Mouse (Mus musculus) embryonic facial prominence, embryonic 14.5 days (tissue): ENCODE measurements around the gene Ints7. TPM values are rescaled to one million over a fixed set of nuclear protein-coding genes. Genes with fewer than 3 reads are reported as not detected.

ENCODE experiments used
- ATAC-seq: fragments of 200-750 bp; cut with Nextera tagmentation; 2 replicates; pipeline ENCODE4 v1.8.0; 2017; ENCODE audit warnings: low read depth, moderate number of reproducible peaks, moderate TSS enrichment
- DNase-seq: peaks from one replicate; pipeline ENCODE4 v3.0.0-alpha.2; 2015; ENCODE audit warnings: low spot score
- H3K27ac ChIP-seq: fragments of 300-500 bp; sonication (generic); replicated peaks from 2 replicates; pipeline ENCODE4 v1.5.1; 2014; ENCODE audit warnings: low read depth, mild to moderate bottlenecking, low read length, moderate library complexity
- H3K27me3 ChIP-seq: fragments of 300-500 bp; sonication (generic); replicated peaks from 2 replicates; pipeline ENCODE4 v1.6.1; 2014; ENCODE audit warnings: low read length; ENCODE audit not compliant: control insufficient read depth, insufficient read depth
- H3K36me3 ChIP-seq: fragments of 300-500 bp; sonication (generic); 2 replicates; pipeline ENCODE4 v1.6.1; 2014; ENCODE audit warnings: low read length, mixed read lengths; ENCODE audit not compliant: control insufficient read depth, insufficient read depth
- H3K4me1 ChIP-seq: fragments of 300-500 bp; sonication (generic); 2 replicates; pipeline ENCODE4 v1.6.1; 2014; ENCODE audit warnings: antibody characterized with exemption, low read length; ENCODE audit not compliant: control insufficient read depth, insufficient read depth
- H3K4me2 ChIP-seq: fragments of 300-500 bp; sonication (generic); 2 replicates; pipeline ENCODE4 v1.6.1; 2014; ENCODE audit warnings: low read depth, mild to moderate bottlenecking, low read length, moderate library complexity, mixed read lengths
- H3K4me3 ChIP-seq: fragments of 300-500 bp; sonication (generic); 2 replicates; pipeline ENCODE4 v1.5.1; 2014; ENCODE audit warnings: low read depth, mild to moderate bottlenecking, low read length
- H3K9ac ChIP-seq: fragments of 300-500 bp; sonication (generic); 2 replicates; pipeline ENCODE4 v1.6.1; 2014; ENCODE audit warnings: low read depth, mild to moderate bottlenecking, low read length, moderate library complexity, mixed read lengths
- H3K9me3 ChIP-seq: fragments of 300-500 bp; sonication (generic); 2 replicates; pipeline ENCODE4 v1.6.1; 2016; ENCODE audit warnings: low read length; ENCODE audit not compliant: control insufficient read depth
- WGBS: fragments of 180-500 bp; shearing (Covaris S2); extraction: QIAGEN DNeasy Blood & Tissue Kit; methylation state at CpG from one replicate; pipeline ENCODE4 v1.1.7; 2014; 5-methylcytosine and 5-hydroxymethylcytosine counted together
- polyA plus RNA-seq: library from polyadenylated mRNA; unstranded; fragments of >200 nt; fragmentation: Nextera tagmentation; extraction: Ambion mirVana; gene quantifications from 2 replicates; pipeline ENCODE4 v1.2.1, GENCODE M21; 2014

The Ints7 gene
- polyA plus RNA-seq, 1 experiment from 2014 or later: 31.1 TPM

DNA sequence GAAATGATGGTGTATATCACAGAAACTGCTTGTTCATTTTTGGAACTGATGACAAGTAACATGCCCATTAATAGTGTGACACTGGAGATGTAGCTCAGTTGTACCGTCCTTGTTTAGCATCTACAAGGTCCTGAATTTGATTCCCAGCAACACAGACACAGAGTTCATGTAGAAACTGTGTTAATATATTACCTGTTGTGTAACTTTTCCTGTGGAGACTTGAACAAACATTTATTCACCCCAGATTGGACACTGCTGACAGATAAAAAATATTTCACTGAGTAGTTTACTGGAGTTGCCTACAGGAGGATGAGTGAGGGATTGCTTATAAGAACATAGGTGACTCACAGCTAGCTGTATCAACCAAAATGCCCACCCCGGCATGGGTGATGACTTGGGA lies 13.3 kb downstream of the Ints7 start:
- peaks cover 68% of the 10 kb centered on the region for H3K36me3 ChIP-seq
- no peak overlapping the region for H3K4me3 ChIP-seq
- H3K4me1 ChIP-seq: no peaks in the 10 kb centered on the region
- no peak for DNase-seq
- H3K27me3 ChIP-seq: no peaks in the 10 kb centered on the region
- ATAC-seq: no peak
- H3K9ac ChIP-seq: no peak overlapping the region
- 91% methylated on average over 2 of the region's 2 CpGs for whole genome bisulfite sequencing
- H3K27ac ChIP-seq: no peak overlapping the region
- no peak overlapping the region for H3K4me2 ChIP-seq
- no peaks in the 10 kb centered on the region for H3K9me3 ChIP-seq

DNA sequence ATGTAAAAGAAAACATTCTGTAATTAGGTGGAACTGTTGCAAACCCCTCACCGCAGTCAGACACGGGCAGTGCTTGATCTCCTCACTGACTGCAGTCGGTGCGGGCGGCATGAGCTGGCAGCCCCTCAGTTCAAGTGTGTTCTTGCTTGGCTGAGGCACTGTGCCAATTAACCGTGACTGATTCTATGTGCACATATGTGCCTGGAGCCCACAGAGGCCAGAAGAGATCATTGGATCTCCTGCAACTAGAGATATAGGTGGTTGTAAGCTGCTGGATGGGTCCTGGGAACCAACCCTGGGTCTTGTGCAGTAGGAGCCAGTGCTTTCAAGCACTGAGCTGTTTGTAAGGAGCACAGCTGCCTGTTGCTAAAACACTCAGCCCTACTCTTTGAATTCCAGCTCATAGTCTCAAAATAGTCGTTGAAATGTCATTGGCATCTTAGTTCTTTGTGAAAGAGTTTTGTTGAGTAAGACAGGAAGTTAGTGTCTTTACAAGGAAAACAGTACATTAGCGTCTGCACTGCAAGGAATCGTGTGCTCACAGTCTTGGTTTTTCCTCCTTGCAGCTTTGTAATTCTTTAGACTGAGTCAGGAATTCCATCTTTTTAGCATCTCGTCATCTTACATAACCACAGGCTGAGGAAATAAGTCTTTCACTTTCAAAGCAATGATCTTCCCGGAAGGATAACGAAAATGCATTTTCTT lies 16.7 kb downstream of the Ints7 start:
- Histone ChIP-seq H3K9me3 (no peaks in the 10 kb centered on the region), H3K27ac (no peak overlapping the region), H3K4me1 (no peaks in the 10 kb centered on the region), H3K27me3 (no peaks in the 10 kb centered on the region), H3K4me2 (no peak overlapping the region), H3K4me3 (no peak overlapping the region), H3K9ac (no peak overlapping the region), H3K36me3 (peaks cover 65% of the 10 kb centered on the region)
- DNase-seq: no peak
- no peak for ATAC-seq
- 82% methylated on average over 12 of the region's 12 CpGs for WGBS

DNA sequence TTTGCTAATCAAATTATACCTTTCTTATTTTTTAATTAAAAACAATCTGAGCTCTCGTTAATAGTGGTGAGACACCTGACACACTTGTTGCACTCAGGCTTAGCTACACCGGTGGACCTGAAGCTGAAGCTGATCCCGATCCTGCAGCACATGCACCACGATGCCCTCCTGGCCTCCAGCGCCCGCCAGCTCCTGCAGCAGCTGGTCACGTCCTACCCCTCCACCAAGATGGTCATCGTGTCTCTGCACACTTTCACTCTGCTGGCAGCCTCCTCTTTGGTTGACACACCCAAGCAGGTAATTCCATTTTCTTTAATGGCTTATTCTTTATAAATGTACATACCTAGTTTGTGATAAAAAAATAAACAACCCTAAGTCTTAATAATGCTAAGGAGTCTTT lies 20.6 kb downstream of the Ints7 start:
- no peaks in the 10 kb centered on the region for H3K27me3 ChIP-seq
- ATAC-seq (no peak), DNase-seq (no peak)
- no peaks in the 10 kb centered on the region for H3K9me3 ChIP-seq
- peaks cover 63% of the 10 kb centered on the region for H3K36me3 ChIP-seq
- WGBS: 94% methylated on average over 8 of the region's 8 CpGs
- H3K4me2 ChIP-seq: no peak overlapping the region
- no peak overlapping the region for H3K4me3 ChIP-seq
- H3K4me1 ChIP-seq: no peaks in the 10 kb centered on the region
- no peak overlapping the region for H3K9ac ChIP-seq
- no peak overlapping the region for H3K27ac ChIP-seq

DNA sequence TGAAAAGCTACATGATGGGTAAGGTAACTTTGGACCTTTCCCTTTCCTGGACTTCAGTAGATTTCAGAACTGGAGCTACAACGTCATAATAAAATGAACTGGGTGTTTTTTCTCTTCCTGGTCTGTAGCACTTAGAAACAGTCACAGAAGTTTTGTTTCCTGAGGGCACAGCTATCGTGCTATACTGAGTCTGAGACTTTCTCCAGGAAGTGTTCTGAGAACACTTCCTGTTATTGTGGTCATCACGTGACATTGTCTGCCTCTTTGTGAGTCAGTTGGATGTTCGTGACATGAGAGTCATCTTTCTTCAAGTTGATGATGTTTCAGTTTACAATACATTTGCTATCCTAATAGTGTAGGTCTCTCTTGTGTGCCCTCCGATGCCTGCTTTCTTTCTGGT lies 23.8 kb downstream of the Ints7 start:
- Histone ChIP-seq H3K4me2 (no peak overlapping the region), H3K9ac (no peak overlapping the region), H3K36me3 (peaks cover 69% of the 10 kb centered on the region), H3K27ac (no peak overlapping the region), H3K27me3 (no peaks in the 10 kb centered on the region), H3K4me1 (no peaks in the 10 kb centered on the region), H3K9me3 (no peaks in the 10 kb centered on the region), H3K4me3 (no peak overlapping the region)
- DNase-seq (no peak), ATAC-seq (no peak)
- 79% methylated on average over 5 of the region's 5 CpGs for WGBS

DNA sequence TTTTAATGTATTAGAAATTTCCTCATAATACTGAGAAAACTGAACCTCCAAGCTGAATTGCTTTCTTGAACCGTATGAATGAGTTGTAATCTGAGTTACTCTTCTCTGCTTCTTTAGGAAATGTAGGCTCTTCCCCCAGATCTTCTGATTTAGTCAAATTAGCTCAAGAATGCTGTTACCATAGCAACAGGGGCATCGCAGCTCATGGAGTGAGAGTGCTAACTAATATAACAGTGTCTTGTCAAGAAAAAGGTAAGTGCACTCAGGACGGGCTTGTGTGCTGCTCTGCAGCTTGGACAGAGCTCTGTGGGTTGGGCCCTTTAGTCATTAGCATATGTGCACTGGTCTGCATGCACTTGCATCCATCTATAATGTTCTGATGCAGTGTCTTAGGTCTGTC lies 29.3 kb downstream of the Ints7 start:
- Histone ChIP-seq H3K4me2 (no peak overlapping the region), H3K9me3 (no peaks in the 10 kb centered on the region), H3K9ac (no peak overlapping the region), H3K4me3 (no peak overlapping the region), H3K4me1 (no peaks in the 10 kb centered on the region), H3K27ac (no peak overlapping the region), H3K27me3 (no peaks in the 10 kb centered on the region), H3K36me3 (peaks cover 71% of the 10 kb centered on the region)
- ATAC-seq (no peak), DNase-seq (no peak)
- 72% methylated on average over 3 of the region's 3 CpGs for WGBS

DNA sequence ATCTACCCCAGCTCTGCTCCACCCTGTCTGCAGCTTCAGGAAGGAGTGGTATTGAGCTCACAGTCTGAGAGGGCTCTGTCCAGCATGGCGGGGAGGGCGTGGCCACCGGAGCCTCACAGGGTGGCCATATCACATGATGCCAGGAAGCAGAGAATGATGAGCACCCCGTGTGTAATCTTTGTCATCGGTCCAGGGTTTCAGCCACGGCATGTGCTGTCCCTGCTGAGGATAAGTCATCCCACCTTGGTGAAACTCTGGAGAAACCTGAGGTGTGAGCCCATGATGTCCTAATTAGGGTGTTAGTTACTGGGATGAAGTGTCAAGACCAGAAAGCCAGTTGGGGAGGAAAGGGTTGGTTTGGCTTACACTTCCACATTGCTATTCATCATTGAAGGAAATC lies 33.6 kb downstream of the Ints7 start:
- Histone ChIP-seq H3K4me3 (no peak overlapping the region), H3K36me3 (peaks cover 95% of the 10 kb centered on the region), H3K27me3 (no peaks in the 10 kb centered on the region), H3K9ac (no peak overlapping the region), H3K27ac (no peak overlapping the region), H3K9me3 (no peaks in the 10 kb centered on the region), H3K4me1 (no peaks in the 10 kb centered on the region), H3K4me2 (no peak overlapping the region)
- ATAC-seq (no peak), DNase-seq (no peak)
- 93% methylated on average over 6 of the region's 6 CpGs for WGBS

DNA sequence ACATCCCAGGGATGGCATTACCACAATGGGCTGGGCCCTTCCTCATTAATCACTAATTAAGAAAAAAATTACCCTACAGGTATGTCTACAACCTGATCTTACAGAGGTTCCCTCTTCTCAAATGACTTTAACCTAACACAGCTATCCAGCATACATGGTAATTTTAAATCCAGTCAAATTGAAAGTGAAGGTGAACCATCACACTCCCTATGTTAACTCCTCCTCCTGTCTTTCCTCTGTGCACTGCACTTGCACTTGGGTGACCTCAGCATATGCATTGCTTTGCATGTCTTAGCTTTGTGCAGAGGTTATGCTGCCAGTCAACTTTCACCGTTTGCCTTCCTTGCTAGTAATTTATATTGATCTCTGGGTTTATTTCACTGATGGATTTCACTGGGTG lies 34.1 kb downstream of the Ints7 start:
- Histone ChIP-seq H3K4me2 (no peak overlapping the region), H3K9me3 (no peaks in the 10 kb centered on the region), H3K27ac (no peak overlapping the region), H3K4me3 (no peak overlapping the region), H3K9ac (no peak overlapping the region), H3K27me3 (no peaks in the 10 kb centered on the region), H3K4me1 (no peaks in the 10 kb centered on the region), H3K36me3 (peaks cover 99% of the 10 kb centered on the region)
- DNase-seq (no peak), ATAC-seq (no peak)
- WGBS: 95% methylated on average over 1 of the region's 1 CpGs

DNA sequence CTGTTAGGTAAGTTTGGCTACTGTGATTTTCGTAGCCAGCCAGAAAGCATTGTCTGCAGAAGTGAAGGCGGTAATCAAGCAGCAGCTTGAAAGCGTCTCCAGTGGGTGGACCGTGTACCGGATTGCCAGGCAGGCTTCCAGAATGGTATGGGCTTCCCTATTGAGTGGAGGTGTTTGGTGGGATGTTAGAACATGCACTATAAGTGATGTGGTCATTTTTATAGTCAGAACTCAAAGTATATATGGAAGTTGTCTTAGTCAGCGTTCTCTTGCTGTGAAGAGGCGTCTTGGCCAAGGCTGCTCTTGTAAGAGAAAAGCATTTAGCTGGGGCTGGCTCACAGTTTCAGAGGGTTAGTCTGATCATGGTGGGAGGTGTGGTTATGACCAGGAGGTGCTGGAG lies 34.9 kb downstream of the Ints7 start:
- 97% methylated on average over 7 of the region's 7 CpGs for WGBS
- ATAC-seq (no peak), DNase-seq (no peak)
- Histone ChIP-seq H3K4me3 (no peak overlapping the region), H3K9me3 (no peaks in the 10 kb centered on the region), H3K9ac (no peak overlapping the region), H3K27ac (no peak overlapping the region), H3K27me3 (no peaks in the 10 kb centered on the region), H3K36me3 (peaks cover 99% of the 10 kb centered on the region), H3K4me2 (no peak overlapping the region), H3K4me1 (no peaks in the 10 kb centered on the region)

DNA sequence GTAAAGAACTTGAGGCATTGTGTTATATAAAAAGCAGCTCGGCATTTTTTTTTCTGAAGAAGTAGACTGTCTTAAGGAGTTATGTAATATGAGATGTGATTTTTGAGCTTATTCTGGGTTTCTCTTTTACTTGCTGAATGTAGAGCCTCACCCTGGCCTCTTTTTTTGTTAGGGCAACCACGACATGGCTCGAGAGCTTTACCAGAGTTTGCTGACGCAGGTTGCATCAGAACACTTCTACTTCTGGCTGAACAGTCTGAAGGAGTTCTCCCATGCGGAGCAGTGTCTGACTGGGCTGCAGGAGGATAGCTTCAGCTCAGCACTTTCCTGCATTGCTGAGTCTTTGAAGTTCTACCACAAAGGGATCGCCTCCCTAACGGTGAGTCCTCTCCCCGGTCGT lies 36.2 kb downstream of the Ints7 start:
- H3K27me3 ChIP-seq: no peaks in the 10 kb centered on the region
- peaks cover 99% of the 10 kb centered on the region for H3K36me3 ChIP-seq
- no peak overlapping the region for H3K9ac ChIP-seq
- H3K9me3 ChIP-seq: no peaks in the 10 kb centered on the region
- 82% methylated on average over 9 of the region's 9 CpGs for WGBS
- no peak overlapping the region for H3K4me2 ChIP-seq
- H3K4me3 ChIP-seq: no peak overlapping the region
- no peak for ATAC-seq
- no peak for DNase-seq
- H3K27ac ChIP-seq: no peak overlapping the region
- H3K4me1 ChIP-seq: no peaks in the 10 kb centered on the region
